Mouse (Mus musculus) left cerebral cortex, adult 2 months (tissue): ENCODE measurements around the gene Dennd1b. TPM values are rescaled to one million over a fixed set of nuclear protein-coding genes. Genes with fewer than 3 reads are reported as not detected.

Experiments
- DNase-seq, 2 experiments: peaks; one replicate each; pipeline ENCODE4 v3.0.0; 2021 to 2022; ENCODE audit warnings: low spot score in 2 of 2, mixed read lengths in 1 of 2; ENCODE audit errors: extremely low spot score in 1 of 2
- H3K27ac ChIP-seq: fragments of 200-600 bp; 2 replicates; pipeline ENCODE4 v1.8.1; 2022
- H3K4me3 ChIP-seq: fragments of 200-600 bp; 2 replicates; pipeline ENCODE4 v1.8.1; 2022
- CTCF ChIP-seq: fragments of 200-600 bp; IDR thresholded peaks from 2 replicates; pipeline ENCODE4 v1.8.1; 2022; ENCODE audit warnings: antibody characterized with exemption, mild to moderate bottlenecking, moderate library complexity
- intact Hi-C: fragments of 180-260 bp; cut with DNase I; formaldehyde crosslinking; loops from one replicate; pipeline ENCODE4 v1.15.1; 2025
- total RNA-seq, 2 experiments: library from RNA; stranded (reverse); gene quantifications; 2 replicates each; pipeline ENCODE4 v1.2.3; 2021

Gene Dennd1b
- total RNA-seq, 2 experiments from 2014 or later: 44.6 to 48.9 TPM

GRCm38 (mm10) chr1:139224309-139224949 lies 261.2 kb downstream of the Dennd1b start:
- DNase-seq: no peak
- no peak for TF ChIP-seq CTCF
- intact Hi-C loops: no loop called here
- Histone ChIP-seq H3K4me3 (no peak overlapping the region), H3K27ac (no peak overlapping the region)

Other genes with a start within 250 kb of the Dennd1b start
- 1 to 10 TPM in 1 of 2 experiments, under 1 TPM in 1; 0.48 to 1.2 TPM for gene Lhx9, start 114.9 kb upstream of the Dennd1b start, total RNA-seq
- 10 to 100 TPM; 13.0 to 14.5 TPM for gene 2310009B15Rik, start 106.6 kb upstream of the Dennd1b start, total RNA-seq